ENCODE assay signal across 7 mouse cellular contexts in the genomic region with DNA sequence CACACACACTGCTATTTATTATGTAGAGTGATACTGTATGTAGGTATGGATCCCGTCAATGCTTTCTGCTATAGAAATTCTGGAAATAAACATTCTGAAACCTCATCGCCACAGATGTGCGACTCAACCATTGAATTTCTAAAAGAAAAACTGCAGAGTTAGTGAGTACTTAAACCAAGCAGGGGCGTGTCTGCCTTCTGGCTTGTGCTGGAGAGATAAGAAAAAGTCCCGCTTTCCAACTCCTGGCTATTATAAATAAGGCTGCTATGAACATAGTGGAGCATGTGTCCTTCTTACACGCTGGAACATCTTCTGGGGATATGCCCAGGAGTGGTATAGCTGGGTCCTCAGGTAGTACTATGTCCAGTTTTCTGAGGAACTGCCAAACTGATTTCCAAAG. TPM values are rescaled to one million over a fixed set of nuclear protein-coding genes. Genes with fewer than 3 reads are reported as not detected.
DNase-seq lines count a peak whose midpoint lies in the region; ATAC-seq lines count a peak whose summit lies in the region.
"Not testable (repeated sequence)": the region's sequence is repeated elsewhere in the genome, so short reads cannot be mapped to it uniquely, and the experiment has no call there.

No protein-coding gene starts in this region.

- DNase-seq in c-Kit-negative CD71-positive TER-119-positive erythroid progenitor cells, embryonic 14.5 days (ENCODE audit: low read depth, low spot score) = peak; percentile 73
- DNase-seq in c-Kit-positive CD71-positive TER-119-positive erythroid progenitor cells, embryonic 14.5 days (ENCODE audit: low spot score) = peak; percentile 76
- peak; percentile 74 for DNase-seq in liver
- peak; percentile 71 for DNase-seq in liver, embryonic 13.5 days
- peak; percentile 14 to 45 for DNase-seq in spleen, postnatal 10 days (ENCODE audit: low spot score in 2 of 2)

- not testable (repeated sequence) for H3K36me3 ChIP-seq in erythroblast, embryonic 14.5 days (ENCODE audit: control insufficient read depth); liver, embryonic 13.5 days; liver, embryonic 16.5 days (ENCODE audit: control insufficient read depth, insufficient read depth)

- peak; percentile 98 for ATAC-seq in liver, embryonic 13.5 days (ENCODE audit: low read depth)
- peak; percentile 96 for ATAC-seq in liver, embryonic 16.5 days (ENCODE audit: low read depth)

- H3K9me3 ChIP-seq in erythroblast, embryonic 14.5 days (ENCODE audit: control insufficient read depth, low read length); liver, embryonic 13.5 days (replicated peaks); liver, embryonic 16.5 days (replicated peaks; ENCODE audit: control insufficient read depth, low read length): not testable (repeated sequence)

- peak overlapping the region; percentile 52 for H3K4me2 ChIP-seq in liver, embryonic 13.5 days
- H3K4me2 ChIP-seq in liver, embryonic 16.5 days (ENCODE audit: low read depth, low read length) = peak overlapping the region; percentile 41

- peak overlapping the region; percentile 17 for H3K4me3 ChIP-seq in erythroblast, embryonic 14.5 days (replicated peaks)
- not testable (repeated sequence) for H3K4me3 ChIP-seq in liver, embryonic 13.5 days (replicated peaks); liver, embryonic 16.5 days (ENCODE audit: low read depth, low read length)

- H3K9ac ChIP-seq in liver, embryonic 13.5 days = peak overlapping the region; percentile 62
- not testable (repeated sequence) for H3K9ac ChIP-seq in liver, embryonic 16.5 days (ENCODE audit: low read depth, low read length)

- WGBS in liver, embryonic 13.5 days (ENCODE audit: insufficient replicate concordance) = 26% methylated on average over 6 of the region's 6 CpGs
- 29% methylated on average over 6 of the region's 6 CpGs for WGBS in liver, embryonic 16.5 days (ENCODE audit: insufficient replicate concordance)

- H3K27ac ChIP-seq in liver, embryonic 13.5 days = peak overlapping the region; percentile 90
- H3K27ac ChIP-seq in liver, embryonic 16.5 days (ENCODE audit: low read length) = peak overlapping the region; percentile 85

- peaks cover 48% of the 10 kb centered on the region for H3K4me1 ChIP-seq in erythroblast, embryonic 14.5 days (ENCODE audit: control insufficient read depth)
- H3K4me1 ChIP-seq in liver, embryonic 13.5 days (replicated peaks) = peaks cover 32% of the 10 kb centered on the region
- peaks cover 15% of the 10 kb centered on the region for H3K4me1 ChIP-seq in liver, embryonic 16.5 days (ENCODE audit: control insufficient read depth, low read depth, low read length)

- not testable (repeated sequence) for H3K27me3 ChIP-seq in erythroblast, embryonic 14.5 days (ENCODE audit: control insufficient read depth); liver, embryonic 13.5 days; liver, embryonic 16.5 days (ENCODE audit: control insufficient read depth, insufficient read depth, low read depth, low read length)

RNA-seq across cellular contexts. Expression of gene Immp2l, which starts 57.2 kb away (rescaled TPM):
- polyA plus RNA-seq in erythroblast, embryonic 14.5 days (2012) = 0.11 TPM in 1 of 2 replicates, not detected in the other
- 10.4 and 10.8 TPM in 2 replicates for polyA plus RNA-seq in liver, embryonic 13.5 days (2015; fragmentation: Nextera tagmentation; extraction: Ambion mirVana)
- polyA plus RNA-seq in liver, embryonic 16.5 days (2015; fragmentation: Nextera tagmentation; extraction: Ambion mirVana) = 12.5 and 16.2 TPM in 2 replicates

Comparison
In these comparisons a context has a peak if more than half of its experiments do, and no peak if none do; other contexts are left out.
1. RNA of gene Immp2l, which starts 57.2 kb away (polyA plus RNA-seq): 12.5 to 16.2 TPM in liver, embryonic 16.5 days and 10.4 to 10.8 TPM in liver, embryonic 13.5 days; 0.11 TPM in erythroblast, embryonic 14.5 days; every median in the first group is over 10 times any median in the second.
2. Peak in every context shown above with its lines, with median percentiles within 50 percentile points of each other: DNase-seq.